Mouse (Mus musculus): ENCODE results near the gene 3110082J24Rik.
"Not testable (repeated sequence)": the region's sequence is repeated elsewhere in the genome, so short reads cannot be mapped to it uniquely, and the experiment has no call there.

3110082J24Rik gene

DNA sequence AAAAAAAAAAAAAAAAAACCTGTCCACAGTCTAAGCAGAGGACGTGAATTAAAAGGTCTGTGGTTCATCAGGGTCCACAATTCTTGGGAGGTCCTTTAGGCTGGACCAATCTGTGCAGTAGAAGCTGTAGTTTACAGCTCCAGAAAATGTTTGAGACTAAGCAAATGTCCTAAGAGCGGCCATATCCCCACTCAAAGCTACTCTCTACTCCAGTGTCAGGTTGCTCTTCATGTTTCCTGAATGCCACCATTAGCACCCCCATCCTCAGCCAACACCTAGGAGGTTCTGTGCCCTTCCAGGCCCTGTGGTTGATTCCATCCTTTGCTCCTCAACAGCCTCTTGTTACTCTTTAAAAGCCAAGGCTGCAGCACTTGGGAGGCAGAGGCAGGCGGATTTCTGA, 33.5 kb downstream of the 3110082J24Rik start:
- DNase-seq (ENCODE audit: low spot score), result no peak

GRCm38 (mm10) chr5:30071677-30072076, 34.2 kb downstream of the 3110082J24Rik start:
- no peak for DNase-seq (ENCODE audit: low spot score)

DNA sequence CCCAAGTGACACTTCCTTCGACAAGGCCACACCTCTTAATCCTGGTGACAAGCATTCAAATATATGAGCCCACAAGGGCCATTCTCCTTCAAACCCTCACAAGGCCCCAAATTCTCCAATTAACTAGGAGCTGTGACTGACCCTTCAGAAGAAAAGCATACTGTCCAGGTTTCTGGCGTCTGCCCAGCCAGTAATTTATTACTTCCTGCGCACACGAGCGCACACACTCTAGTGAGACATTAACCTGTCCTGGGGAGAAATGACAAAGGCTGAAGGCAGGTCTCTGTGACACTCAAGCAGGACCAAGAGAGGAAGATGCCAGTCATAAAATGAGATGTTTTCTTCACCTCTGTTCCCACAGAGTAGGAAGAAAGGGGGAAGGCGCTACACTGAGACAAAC, 38.2 kb downstream of the 3110082J24Rik start:
- no peak for DNase-seq (ENCODE audit: low spot score)

DNA sequence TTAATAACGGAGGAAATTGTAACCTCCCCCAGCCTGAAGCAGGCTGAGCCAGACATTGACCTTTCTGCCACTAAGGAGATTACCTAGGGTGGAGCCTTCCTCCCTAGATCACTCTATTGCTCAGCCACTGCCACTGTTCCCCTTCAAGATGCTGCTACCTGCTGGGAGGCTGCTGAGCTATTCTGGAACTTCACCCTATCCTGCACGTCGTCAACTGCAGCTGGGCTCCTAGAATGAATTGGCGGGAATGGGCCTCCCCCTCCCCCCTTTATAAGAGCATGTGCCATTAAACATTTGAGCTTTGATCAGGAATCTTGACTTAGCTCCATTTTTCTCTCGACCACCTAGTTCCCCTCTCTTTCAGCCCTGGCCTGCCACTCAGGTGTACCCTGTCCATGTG, 46.3 kb downstream of the 3110082J24Rik start:
- DNase-seq (ENCODE audit: low spot score), result not testable (repeated sequence)

DNA sequence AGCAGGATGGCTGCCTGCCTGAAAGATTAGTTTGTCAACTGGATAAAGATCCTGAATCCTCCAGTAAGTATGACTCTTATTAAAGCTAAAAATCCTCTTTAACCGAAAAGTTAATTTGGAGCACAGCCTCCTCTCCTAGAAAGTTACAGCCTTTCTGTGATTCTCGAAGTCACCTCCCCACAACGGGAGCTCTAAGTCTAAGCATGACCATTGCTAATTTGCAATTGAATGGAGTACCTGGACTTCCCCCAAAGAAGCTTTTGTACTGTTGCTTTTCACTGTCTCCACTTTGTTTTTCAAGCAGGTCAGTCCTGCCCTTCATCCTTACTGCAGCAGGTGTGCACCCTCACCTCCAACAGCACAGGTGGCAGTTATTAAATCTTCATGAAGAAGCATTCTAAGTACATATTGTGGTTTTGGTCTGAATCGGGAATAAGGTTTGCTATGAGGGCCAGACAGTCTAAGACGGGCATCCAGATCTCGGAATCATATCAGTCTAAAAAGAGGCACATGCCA, 47.6 kb downstream of the 3110082J24Rik start:
- DNase-seq (ENCODE audit: low spot score), result no peak
